Comparison of ENCODE assay signal across 9 mouse cellular contexts in the genomic region with DNA sequence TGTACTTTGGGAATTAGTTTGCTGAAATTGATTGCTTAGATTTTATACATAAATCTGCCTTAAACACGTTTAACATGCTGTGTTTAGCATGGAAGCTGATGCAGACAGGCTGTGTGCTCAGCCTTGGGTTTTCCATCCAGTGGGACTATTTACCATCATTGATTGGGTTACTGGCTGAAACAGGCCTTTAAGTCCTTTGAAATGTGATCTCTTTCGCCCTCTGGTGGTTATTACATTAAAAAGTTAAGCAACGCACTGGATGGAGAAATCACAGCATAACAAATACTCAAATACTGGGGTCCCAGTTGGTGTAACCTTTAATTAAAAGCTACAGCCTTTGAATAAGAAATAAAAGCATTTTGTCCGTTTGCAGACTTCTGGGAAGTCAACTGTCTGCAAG.
DNase-seq lines count a peak whose midpoint lies in the region; ATAC-seq and TF ChIP-seq lines count a peak whose summit lies in the region.
"Had no signal": no experiment of that assay in that cellular context is flagged by ENCODE, and none has a peak within 500 bp of the region (broad histone marks: within the 10 kb centered on the region; RNA-seq: fewer than 3 reads in every experiment).

No protein-coding gene starts in this region.

- ATAC-seq in hindbrain, embryonic 14.5 days (ENCODE audit: low FRiP score), result no peak
- no peak for ATAC-seq in hindbrain, embryonic 12.5 days (ENCODE audit: low FRiP score)
- ATAC-seq in forebrain, postnatal 0 days, result peak; percentile 38; the same call in 1 of the 2 replicates

- 13% methylated on average over 4 of the region's 4 CpGs for WGBS in hindbrain, embryonic 14.5 days
- WGBS in hindbrain, embryonic 12.5 days, result 11% methylated on average over 4 of the region's 4 CpGs
- WGBS in forebrain, postnatal 0 days, result 11% methylated on average over 4 of the region's 4 CpGs

- no peak overlapping the region for H3K27ac ChIP-seq in hindbrain, embryonic 14.5 days
- no peak overlapping the region for H3K27ac ChIP-seq in hindbrain, embryonic 12.5 days
- no peak overlapping the region for H3K27ac ChIP-seq in forebrain, postnatal 0 days (ENCODE audit: low read depth, low read length)
- H3K27ac ChIP-seq: embryonic facial prominence, embryonic 15.5 days had no signal

- H3K27me3 ChIP-seq in hindbrain, embryonic 14.5 days (ENCODE audit: control insufficient read depth, insufficient read depth, low read length), result no peaks in the 10 kb centered on the region
- H3K27me3 ChIP-seq in hindbrain, embryonic 12.5 days, result no peaks in the 10 kb centered on the region
- no peaks in the 10 kb centered on the region for H3K27me3 ChIP-seq in forebrain, postnatal 0 days (ENCODE audit: insufficient read depth, low read length)
- H3K27me3 ChIP-seq: embryonic facial prominence, embryonic 15.5 days had no signal

- no peak overlapping the region for H3K9ac ChIP-seq in hindbrain, embryonic 14.5 days
- no peak overlapping the region for H3K9ac ChIP-seq in hindbrain, embryonic 12.5 days
- H3K9ac ChIP-seq in forebrain, postnatal 0 days, result no peak overlapping the region
- H3K9ac ChIP-seq: embryonic facial prominence, embryonic 15.5 days had no signal

- peak; percentile 74 for TF ChIP-seq CTCF in forebrain, postnatal 0 days (IDR thresholded peaks at IDR 0.05; ENCODE audit: low read depth)

- no peaks in the 10 kb centered on the region for H3K36me3 ChIP-seq in hindbrain, embryonic 14.5 days (replicated peaks; ENCODE audit: control insufficient read depth, insufficient read depth)
- H3K36me3 ChIP-seq in hindbrain, embryonic 12.5 days, result no peaks in the 10 kb centered on the region
- H3K36me3 ChIP-seq in forebrain, postnatal 0 days (ENCODE audit: insufficient read depth), result no peaks in the 10 kb centered on the region
- H3K36me3 ChIP-seq: embryonic facial prominence, embryonic 15.5 days had no signal

- H3K4me3 ChIP-seq in hindbrain, embryonic 14.5 days (replicated peaks; ENCODE audit: low read length), result no peak overlapping the region
- H3K4me3 ChIP-seq in hindbrain, embryonic 12.5 days, result no peak overlapping the region
- H3K4me3 ChIP-seq in forebrain, postnatal 0 days (ENCODE audit: low read depth, low read length), result no peak overlapping the region
- H3K4me3 ChIP-seq: embryonic facial prominence, embryonic 15.5 days had no signal

- no peaks in the 10 kb centered on the region for H3K9me3 ChIP-seq in hindbrain, embryonic 14.5 days (ENCODE audit: control insufficient read depth, low read length)
- no peaks in the 10 kb centered on the region for H3K9me3 ChIP-seq in hindbrain, embryonic 12.5 days (replicated peaks)
- no peaks in the 10 kb centered on the region for H3K9me3 ChIP-seq in forebrain, postnatal 0 days (ENCODE audit: low read length)
- H3K9me3 ChIP-seq: embryonic facial prominence, embryonic 15.5 days had no signal

- H3K4me1 ChIP-seq in hindbrain, embryonic 14.5 days (replicated peaks; ENCODE audit: control insufficient read depth, insufficient read depth, low read length), result no peaks in the 10 kb centered on the region
- no peaks in the 10 kb centered on the region for H3K4me1 ChIP-seq in hindbrain, embryonic 12.5 days
- 0 out of 2 replicates have a peak, but pooled peaks cover 4% of the 10 kb centered on the region for H3K4me1 ChIP-seq in forebrain, postnatal 0 days (ENCODE audit: insufficient read depth)

- DNase-seq in hindbrain, embryonic 14.5 days (ENCODE audit: low spot score), result peak; percentile 88
- DNase-seq in 3T3-L1 (ENCODE audit: low read depth, low spot score) (peak; percentile 63), MN1 (ENCODE audit: low spot score) (peak; percentile 22)
- peak; percentile 82 for DNase-seq in forebrain, postnatal 0 days
- DNase-seq in telencephalon, adult 2 months (ENCODE audit: low read depth, low spot score), result peak; percentile 22
- DNase-seq in left cerebral cortex, postnatal 4 days, result no peak
- no peak for DNase-seq in spleen, postnatal 10 days (ENCODE audit: low spot score in 2 of 2)

- intact Hi-C loops in left cerebral cortex, postnatal 4 days (cut with DNase I), result loop anchor here (5.0 to 10.0 kb wide), 2 partner anchors 378 to 911 kb away; a partner anchor contains a TSS

- no peak overlapping the region for H3K4me2 ChIP-seq in hindbrain, embryonic 14.5 days (replicated peaks)
- H3K4me2 ChIP-seq in hindbrain, embryonic 12.5 days (replicated peaks), result no peak overlapping the region
- H3K4me2 ChIP-seq in forebrain, postnatal 0 days (ENCODE audit: low read depth), result no peak overlapping the region
- H3K4me2 ChIP-seq: embryonic facial prominence, embryonic 15.5 days had no signal

Comparison
In these comparisons a context has a peak if more than half of its experiments do, and no peak if none do; other contexts are left out.
1. DNase-seq: peak in hindbrain, embryonic 14.5 days (single experiment), 3T3-L1 (single experiment), MN1 (single experiment), forebrain, postnatal 0 days (single experiment) and telencephalon, adult 2 months (single experiment); none in left cerebral cortex, postnatal 4 days (single experiment) and spleen, postnatal 10 days (0 of 2).